Mouse (Mus musculus) urinary bladder, adult 2 months (tissue): ENCODE data around the gene Vdr. TPM values are rescaled to one million over a fixed set of nuclear protein-coding genes. Genes with fewer than 3 reads are reported as not detected.
A peak's percentile ranks its signal among the peaks of the same experiment; 100 is the strongest.

Experiments used
- DNase-seq: peaks from one replicate; pipeline ENCODE4 v3.0.0; 2022; ENCODE audit warnings: low spot score
- polyA plus RNA-seq: library from polyadenylated mRNA; depleted of rRNA; stranded (reverse); fragments of >200 nt; gene quantifications from 2 replicates; pipeline ENCODE4 v1.2.3, GENCODE M21; 2012

The Vdr gene
- polyA plus RNA-seq, 1 experiment, result 1.3 TPM

GRCm38 (mm10) chr15:97829432-97829831, 81.0 kb downstream of the Vdr start:
- no peak for DNase-seq

- no peak for DNase-seq
These were observed 81.5 kb downstream of the Vdr start for GRCm38 (mm10) chr15:97828901-97829338.

- no peak for DNase-seq
These were observed 82.1 kb downstream of the Vdr start for GRCm38 (mm10) chr15:97828221-97828842.

GRCm38 (mm10) chr15:97827401-97827800, 83.0 kb downstream of the Vdr start:
- no peak for DNase-seq

GRCm38 (mm10) chr15:97826588-97827261, 83.7 kb downstream of the Vdr start:
- no peak for DNase-seq

- no peak for DNase-seq
These were observed 84.4 kb downstream of the Vdr start for GRCm38 (mm10) chr15:97825941-97826587.

- DNase-seq, result peak; percentile 67
These were observed 85.1 kb downstream of the Vdr start for GRCm38 (mm10) chr15:97825071-97825940.

GRCm38 (mm10) chr15:97824042-97824441, 86.4 kb downstream of the Vdr start:
- no peak for DNase-seq

GRCm38 (mm10) chr15:97823479-97823878, 87.0 kb downstream of the Vdr start:
- DNase-seq, result no peak

GRCm38 (mm10) chr15:97822545-97823228, 87.7 kb downstream of the Vdr start:
- no peak for DNase-seq

- DNase-seq, result no peak
These were observed 88.5 kb downstream of the Vdr start for GRCm38 (mm10) chr15:97821983-97822363.

GRCm38 (mm10) chr15:97821321-97821982, 89.0 kb downstream of the Vdr start:
- no peak for DNase-seq

GRCm38 (mm10) chr15:97819937-97820336, 90.5 kb downstream of the Vdr start:
- DNase-seq, result no peak

GRCm38 (mm10) chr15:97816199-97816994, 94.0 kb downstream of the Vdr start:
- DNase-seq, result no peak

GRCm38 (mm10) chr15:97815254-97815653, 95.2 kb downstream of the Vdr start:
- DNase-seq, result no peak

- no peak for DNase-seq
These were observed 95.7 kb downstream of the Vdr start for GRCm38 (mm10) chr15:97814703-97815102.

GRCm38 (mm10) chr15:97813452-97814204, 96.8 kb downstream of the Vdr start:
- DNase-seq, result no peak

GRCm38 (mm10) chr15:97812875-97813274, 97.6 kb downstream of the Vdr start:
- DNase-seq, result no peak

- no peak for DNase-seq
These were observed 98.3 kb downstream of the Vdr start for GRCm38 (mm10) chr15:97812126-97812525.
